Mouse (Mus musculus): ENCODE measurements around the gene Gm44511.
"Not testable (repeated sequence)": the region's sequence is repeated elsewhere in the genome, so short reads cannot be mapped to it uniquely, and the experiment has no call there.

DNA sequence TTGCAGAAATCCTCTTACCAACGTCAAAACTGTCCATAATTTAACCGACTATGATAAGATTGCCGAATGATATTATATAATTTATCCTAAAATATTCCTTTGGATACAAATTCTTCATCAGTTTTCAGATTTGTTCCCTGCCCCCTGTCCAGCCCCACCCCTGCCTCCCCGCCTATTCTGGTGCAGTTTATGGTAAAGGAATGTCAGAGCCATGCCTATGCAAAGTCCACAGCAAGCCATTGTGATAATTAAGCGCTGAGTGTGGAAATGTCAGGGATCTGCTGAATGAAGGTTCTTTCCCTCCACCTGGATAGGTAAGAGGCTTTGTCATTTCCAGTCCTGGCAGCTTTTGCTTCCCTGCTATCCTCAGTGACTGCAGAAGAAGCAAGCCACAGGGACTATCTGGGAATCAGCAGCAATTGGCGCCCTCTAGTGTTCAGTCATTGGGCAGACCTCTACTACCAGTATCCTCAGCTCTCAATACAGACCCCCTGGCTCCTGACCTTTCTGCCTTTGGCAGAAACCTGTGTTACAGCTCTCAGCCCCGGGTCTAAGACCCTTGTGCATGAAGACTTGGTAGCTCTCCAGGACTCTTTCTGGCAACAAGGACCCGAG, 72.4 kb downstream of the Gm44511 start:
- not testable (repeated sequence) for TF ChIP-seq MAFK (IDR thresholded peaks at IDR 0.05; ENCODE audit: insufficient read depth, low read depth, low read length); HCFC1 (IDR thresholded peaks at IDR 0.05; ENCODE audit: borderline replicate concordance, insufficient read depth, low read length); CHD2 (IDR thresholded peaks at IDR 0.05; ENCODE audit: low read depth, low read length)
